Mouse (Mus musculus): ENCODE measurements at regions not wholly inside any gene's neighbourhood (a gene's known extent, or its start where the extent isn't known, plus 50 kb on each side); places are given as distances from the start of the nearest gene placed in this dataset.

GRCm38 (mm10) chr13:11490766-11491165 lies 616.0 kb downstream of the Ryr2 start:
- no peak overlapping the region for H3K4me3 ChIP-seq
- H3K27ac ChIP-seq, result no peak overlapping the region
- DNase-seq (ENCODE audit: low spot score in 2 of 2), result no peak
- no peak for TF ChIP-seq CTCF (conservative IDR thresholded peaks at IDR 0.05)

- no peak for TF ChIP-seq CTCF (conservative IDR thresholded peaks at IDR 0.05)
- H3K4me3 ChIP-seq, result no peak overlapping the region
- peak in 1 of 2 experiments; percentile 2 for DNase-seq (ENCODE audit: low spot score in 2 of 2)
- H3K27ac ChIP-seq, result no peak overlapping the region
Observed at GRCm38 (mm10) chr13:11483142-11483541, 623.6 kb downstream of the Ryr2 start.

DNA sequence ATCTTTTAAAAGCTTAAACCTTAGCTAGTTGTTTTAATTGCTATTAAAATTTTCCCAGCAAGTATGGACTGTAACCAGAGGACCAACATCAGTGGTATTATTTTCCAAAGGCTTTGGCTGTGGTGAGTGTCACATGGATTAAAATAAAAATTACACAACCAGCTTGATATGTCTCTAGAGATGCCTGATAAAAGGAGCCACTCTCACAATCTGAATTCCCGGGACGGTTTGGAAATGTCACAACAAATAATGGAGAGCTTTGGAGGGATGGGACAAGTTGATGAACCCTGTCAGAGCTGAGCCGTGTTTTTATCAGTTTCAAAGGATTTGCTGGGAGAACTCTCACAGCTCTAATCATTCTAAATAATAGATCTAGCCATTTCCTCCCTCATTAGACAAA lies 624.0 kb downstream of the Ryr2 start:
- DNase-seq (ENCODE audit: low spot score in 2 of 2), result no peak
- no peak overlapping the region for H3K27ac ChIP-seq
- H3K4me3 ChIP-seq, result no peak overlapping the region
- TF ChIP-seq CTCF (conservative IDR thresholded peaks at IDR 0.05), result no peak

GRCm38 (mm10) chr13:11460251-11460650 lies 646.5 kb downstream of the Ryr2 start:
- no peak for DNase-seq (ENCODE audit: low spot score in 2 of 2)
- no peak overlapping the region for H3K27ac ChIP-seq
- TF ChIP-seq CTCF (conservative IDR thresholded peaks at IDR 0.05), result no peak
- H3K4me3 ChIP-seq, result no peak overlapping the region

GRCm38 (mm10) chr13:11455113-11455512 lies 651.6 kb downstream of the Ryr2 start:
- DNase-seq (ENCODE audit: low spot score in 2 of 2), result no peak
- Histone ChIP-seq H3K4me3 (no peak overlapping the region), H3K27ac (no peak overlapping the region)
- TF ChIP-seq CTCF (conservative IDR thresholded peaks at IDR 0.05), result no peak

DNA sequence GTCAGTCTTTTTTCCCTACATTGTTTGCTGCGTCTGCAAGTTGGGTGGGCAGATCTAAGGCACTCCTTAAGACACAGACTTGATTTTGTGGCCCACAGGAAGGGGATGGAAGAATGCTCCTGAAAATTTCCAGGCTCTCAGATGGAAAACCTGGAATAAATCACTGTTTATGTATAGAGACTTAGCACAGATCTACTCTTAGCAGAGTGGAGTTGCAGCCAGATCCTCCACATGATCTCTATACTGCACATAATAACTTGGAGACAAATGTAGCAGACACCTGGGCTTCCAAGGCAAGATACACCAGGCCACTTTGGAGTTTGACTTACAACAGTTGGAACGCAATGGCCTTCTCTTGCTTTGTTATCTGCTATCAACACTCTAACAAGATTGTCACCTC lies 654.3 kb downstream of the Ryr2 start:
- no peak for DNase-seq (ENCODE audit: low spot score in 2 of 2)
- no peak for TF ChIP-seq CTCF (conservative IDR thresholded peaks at IDR 0.05)
- H3K4me3 ChIP-seq, result no peak overlapping the region
- H3K27ac ChIP-seq, result no peak overlapping the region

DNA sequence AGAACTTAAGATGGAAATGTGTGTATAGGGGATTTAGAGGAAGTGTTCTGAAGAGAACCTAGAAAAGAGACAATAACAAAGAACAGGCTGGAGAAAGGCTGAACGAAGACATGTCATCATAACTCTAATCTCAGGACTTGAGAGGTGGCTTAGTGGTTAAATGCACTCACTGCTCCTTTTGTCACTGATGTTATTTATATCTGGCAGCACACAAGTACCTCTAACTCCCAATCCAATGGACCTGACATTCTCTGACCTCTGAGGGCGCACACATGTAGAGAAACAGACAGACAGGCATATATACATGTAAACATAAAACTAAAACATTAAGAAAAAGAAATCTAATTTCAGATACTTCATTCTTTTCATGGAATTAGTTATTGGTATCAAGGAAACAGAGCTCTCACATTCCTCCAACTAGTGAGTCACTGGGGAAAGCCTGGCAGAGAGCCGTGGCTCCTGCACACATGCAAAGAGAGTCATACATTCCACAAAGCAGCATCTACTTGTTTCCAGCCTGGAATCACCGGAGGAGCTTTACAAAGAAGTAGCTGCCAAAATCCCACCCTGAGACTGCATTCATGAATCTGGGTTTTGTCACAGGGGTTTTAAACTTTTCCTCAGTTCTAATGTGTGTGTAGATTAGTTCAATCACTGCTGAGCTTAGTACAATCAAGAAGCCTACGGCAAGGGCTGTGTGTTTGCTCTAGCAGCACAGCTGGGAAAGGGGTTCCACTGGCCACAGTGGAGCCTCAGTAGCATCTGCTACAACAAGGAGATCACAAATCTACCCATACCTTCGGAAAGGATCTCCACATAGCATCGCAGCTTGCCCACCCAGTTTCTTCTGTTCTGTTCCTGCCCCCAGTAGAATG lies 674.0 kb downstream of the Ryr2 start:
- DNase-seq (ENCODE audit: low spot score in 2 of 2), result peak; percentile 24 to 35
- H3K27ac ChIP-seq, result no peak overlapping the region
- no peak overlapping the region for H3K4me3 ChIP-seq
- no peak for TF ChIP-seq CTCF (conservative IDR thresholded peaks at IDR 0.05)

GRCm38 (mm10) chr13:11426820-11427219 lies 679.9 kb downstream of the Ryr2 start:
- no peak overlapping the region for H3K4me3 ChIP-seq
- H3K27ac ChIP-seq, result no peak overlapping the region
- DNase-seq (ENCODE audit: low spot score in 2 of 2), result no peak
- TF ChIP-seq CTCF (conservative IDR thresholded peaks at IDR 0.05), result no peak

- H3K27ac ChIP-seq, result 0 out of 2 replicates have a peak overlapping the region, but pooled peaks have one; percentile 10
- TF ChIP-seq CTCF (conservative IDR thresholded peaks at IDR 0.05), result no peak
- DNase-seq (ENCODE audit: low spot score in 2 of 2), result no peak
- no peak overlapping the region for H3K4me3 ChIP-seq
Observed at GRCm38 (mm10) chr13:11392027-11392426, 714.7 kb downstream of the Ryr2 start.

GRCm38 (mm10) chr13:11375452-11375851 lies 731.3 kb downstream of the Ryr2 start:
- no peak for DNase-seq (ENCODE audit: low spot score in 2 of 2)
- Histone ChIP-seq H3K4me3 (no peak overlapping the region), H3K27ac (no peak overlapping the region)
- TF ChIP-seq CTCF (conservative IDR thresholded peaks at IDR 0.05), result no peak

GRCm38 (mm10) chr13:11369456-11369855 lies 737.3 kb downstream of the Ryr2 start:
- no peak for TF ChIP-seq CTCF (conservative IDR thresholded peaks at IDR 0.05)
- Histone ChIP-seq H3K4me3 (no peak overlapping the region), H3K27ac (no peak overlapping the region)
- no peak for DNase-seq (ENCODE audit: low spot score in 2 of 2)

GRCm38 (mm10) chr13:11362872-11363271 lies 743.9 kb downstream of the Ryr2 start:
- DNase-seq (ENCODE audit: low spot score in 2 of 2), result no peak
- Histone ChIP-seq H3K27ac (no peak overlapping the region), H3K4me3 (no peak overlapping the region)
- peak; percentile 44 for TF ChIP-seq CTCF (conservative IDR thresholded peaks at IDR 0.05)

DNA sequence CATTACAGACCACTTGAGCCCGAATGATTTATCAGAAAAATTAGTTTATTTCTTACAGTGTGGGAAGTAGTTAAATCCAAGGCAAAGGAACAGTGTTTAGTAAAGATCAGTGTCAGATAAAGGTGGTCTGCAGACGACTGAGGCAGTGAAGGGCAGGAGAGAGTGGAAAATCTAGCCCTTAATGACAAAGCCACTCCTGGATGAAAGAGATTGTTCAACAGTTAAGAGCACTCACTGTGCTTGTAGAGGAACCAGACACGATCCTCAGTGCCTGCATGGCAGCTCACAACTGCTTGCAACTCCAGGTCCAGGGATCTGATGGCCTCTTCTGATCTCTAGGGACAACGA lies 758.3 kb downstream of the Ryr2 start:
- no peak for TF ChIP-seq CTCF (conservative IDR thresholded peaks at IDR 0.05)
- no peak for DNase-seq (ENCODE audit: low spot score in 2 of 2)
- H3K4me3 ChIP-seq, result no peak overlapping the region
- H3K27ac ChIP-seq, result no peak overlapping the region

DNA sequence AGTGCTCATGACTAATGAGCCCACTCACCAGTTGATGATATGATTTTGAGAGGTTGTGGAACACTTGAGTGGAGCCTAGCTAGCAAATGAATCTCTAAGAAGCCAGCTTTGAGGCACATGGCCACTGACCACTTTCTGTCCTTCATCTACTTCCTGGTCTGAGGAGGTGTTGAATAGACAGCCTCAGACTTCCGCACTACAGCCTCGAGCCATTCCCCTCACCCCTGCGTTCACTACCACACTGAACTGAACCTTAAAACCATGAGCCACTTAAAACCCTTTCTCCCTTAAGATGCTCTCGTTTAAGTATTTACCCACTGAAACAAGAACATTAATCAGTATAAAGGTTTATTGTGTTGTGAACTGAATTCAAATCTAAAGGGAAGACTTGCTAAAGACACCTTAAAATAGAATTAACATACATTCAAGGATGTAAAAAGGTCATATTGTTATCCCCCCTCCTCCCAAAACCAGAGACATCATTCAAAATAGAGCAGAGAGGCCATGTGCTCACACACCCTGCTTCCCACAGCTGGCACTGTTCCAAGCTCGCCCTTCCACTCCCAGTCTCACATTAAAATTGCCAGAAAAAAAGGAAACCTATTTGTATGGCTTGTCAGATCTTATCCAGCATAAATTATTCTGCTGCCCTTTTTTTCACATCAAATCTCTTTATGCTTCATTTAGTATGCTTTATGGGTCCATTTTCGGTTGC lies 758.8 kb downstream of the Ryr2 start:
- H3K4me3 ChIP-seq, result no peak overlapping the region
- H3K27ac ChIP-seq, result no peak overlapping the region
- no peak for DNase-seq (ENCODE audit: low spot score in 2 of 2)
- no peak for TF ChIP-seq CTCF (conservative IDR thresholded peaks at IDR 0.05)
